Mouse (Mus musculus) spleen, adult 2 months (tissue): ENCODE data around the gene Gnao1.

ENCODE experiments used
- CTCF ChIP-seq: fragments of 200-500 bp; IDR thresholded peaks from 2 replicates; pipeline ENCODE4 v1.5.1; 2011; ENCODE audit warnings: mild to moderate bottlenecking, inconsistent platforms; ENCODE audit not compliant: insufficient read depth, insufficient read length, insufficient replicate concordance; ENCODE audit errors: extremely low read depth
- POLR2A ChIP-seq: fragments of 200-500 bp; IDR thresholded peaks from 2 replicates; pipeline ENCODE4 v1.6.1; 2011; ENCODE audit warnings: low read depth, low read length, inconsistent platforms

GRCm38 (mm10) chr8:93945781-93946180 lies 136.0 kb downstream of the Gnao1 start:
- TF ChIP-seq POLR2A (no peak), CTCF (no peak)
